Mouse (Mus musculus) kidney, embryonic 16.5 days (tissue): ENCODE results near the gene Col24a1. TPM values are rescaled to one million over a fixed set of nuclear protein-coding genes. Genes with fewer than 3 reads are reported as not detected.
"Not testable (repeated sequence)": the region's sequence is repeated elsewhere in the genome, so short reads cannot be mapped to it uniquely, and the experiment has no call there.

Experiments used
- ATAC-seq: fragments of 200-750 bp; cut with Nextera tagmentation; 2 replicates; pipeline ENCODE4 v1.8.0; 2017; ENCODE audit warnings: moderate TSS enrichment; ENCODE audit not compliant: low FRiP score, low TSS enrichment
- H3K27ac ChIP-seq: fragments of 300-500 bp; sonication (generic); 2 replicates; pipeline ENCODE4 v1.5.1; 2014; ENCODE audit warnings: low read length
- H3K27me3 ChIP-seq: fragments of 300-500 bp; sonication (generic); 2 replicates; pipeline ENCODE4 v1.6.1; 2014; ENCODE audit warnings: low read length, control low read depth, mixed read lengths; ENCODE audit not compliant: insufficient read depth
- H3K36me3 ChIP-seq: fragments of 300-500 bp; sonication (generic); 2 replicates; pipeline ENCODE4 v1.6.1; 2014; ENCODE audit warnings: low read length, control low read depth, mixed read lengths; ENCODE audit not compliant: insufficient read depth
- H3K4me1 ChIP-seq: fragments of 300-500 bp; sonication (generic); 2 replicates; pipeline ENCODE4 v1.6.1; 2014; ENCODE audit warnings: low read length, control low read depth, mixed read lengths; ENCODE audit not compliant: insufficient read depth
- H3K4me2 ChIP-seq: fragments of 300-500 bp; sonication (generic); replicated peaks from 2 replicates; pipeline ENCODE4 v1.6.1; 2014; ENCODE audit warnings: low read depth, low read length
- H3K4me3 ChIP-seq: fragments of 300-500 bp; sonication (generic); 2 replicates; pipeline ENCODE4 v1.5.1; 2014; ENCODE audit warnings: mild to moderate bottlenecking, low read length
- H3K9ac ChIP-seq: fragments of 300-500 bp; sonication (generic); replicated peaks from 2 replicates; pipeline ENCODE4 v1.6.1; 2014; ENCODE audit warnings: low read length
- H3K9me3 ChIP-seq: fragments of 300-500 bp; sonication (generic); 2 replicates; pipeline ENCODE4 v1.6.1; 2016; ENCODE audit warnings: low read length, control low read depth
- WGBS: fragments of 180-500 bp; shearing (Covaris S2); extraction: QIAGEN DNeasy Blood & Tissue Kit; methylation state at CpG from one replicate; pipeline ENCODE4 v1.1.7; 2014; 5-methylcytosine and 5-hydroxymethylcytosine counted together
- polyA plus RNA-seq: library from polyadenylated mRNA; unstranded; fragments of >200 nt; fragmentation: Nextera tagmentation; extraction: Ambion mirVana; gene quantifications from 2 replicates; pipeline ENCODE4 v1.2.1, GENCODE M21; 2015

Col24a1 gene
- polyA plus RNA-seq, 1 experiment from 2014 or later, result 1.8 TPM

- Histone ChIP-seq H3K36me3 (no peaks in the 10 kb centered on the region), H3K27me3 (no peaks in the 10 kb centered on the region), H3K9ac (no peak overlapping the region), H3K27ac (peak overlapping the region; percentile 7; the same call in 1 of the 2 replicates), H3K4me1 (no peaks in the 10 kb centered on the region), H3K4me3 (no peak overlapping the region), H3K4me2 (no peak overlapping the region), H3K9me3 (no peaks in the 10 kb centered on the region)
- peak; percentile 58 for ATAC-seq
- WGBS, result 59% methylated on average over 7 of the region's 7 CpGs
These were observed 146.1 kb downstream of the Col24a1 start for GRCm38 (mm10) chr3:145438352-145438751.

GRCm38 (mm10) chr3:145439086-145439485, 146.8 kb downstream of the Col24a1 start:
- H3K9ac ChIP-seq, result no peak overlapping the region
- 82% methylated on average over 7 of the region's 7 CpGs for WGBS
- H3K9me3 ChIP-seq, result no peaks in the 10 kb centered on the region

GRCm38 (mm10) chr3:145440993-145441392, 148.7 kb downstream of the Col24a1 start:
- no peaks in the 10 kb centered on the region for H3K36me3 ChIP-seq
- H3K9me3 ChIP-seq, result peaks cover 4% of the 10 kb centered on the region; the same call in 1 of the 2 replicates
- H3K4me3 ChIP-seq, result no peak overlapping the region
- no peak overlapping the region for H3K9ac ChIP-seq
- H3K4me2 ChIP-seq, result no peak overlapping the region
- 69% methylated on average over 1 of the region's 1 CpGs for WGBS
- H3K27ac ChIP-seq, result no peak overlapping the region
- no peak for ATAC-seq
- H3K27me3 ChIP-seq, result no peaks in the 10 kb centered on the region
- H3K4me1 ChIP-seq, result no peaks in the 10 kb centered on the region

More at GRCm38 (mm10) chr3:145439086-145439485, 146.8 kb downstream of the Col24a1 start:
- ATAC-seq, result no peak
- Histone ChIP-seq H3K27ac (no peak overlapping the region), H3K4me3 (no peak overlapping the region), H3K4me2 (no peak overlapping the region), H3K4me1 (no peaks in the 10 kb centered on the region), H3K27me3 (no peaks in the 10 kb centered on the region), H3K36me3 (no peaks in the 10 kb centered on the region)

GRCm38 (mm10) chr3:145442268-145442667, 150.0 kb downstream of the Col24a1 start:
- Histone ChIP-seq H3K36me3 (no peaks in the 10 kb centered on the region), H3K4me3 (no peak overlapping the region), H3K4me2 (no peak overlapping the region), H3K4me1 (no peaks in the 10 kb centered on the region), H3K9me3 (peaks cover 4% of the 10 kb centered on the region; the same call in 1 of the 2 replicates), H3K9ac (no peak overlapping the region), H3K27me3 (no peaks in the 10 kb centered on the region), H3K27ac (no peak overlapping the region)
- ATAC-seq, result 0 out of 2 replicates have a peak, but pooled peaks have one; percentile 49
- WGBS, result 91% methylated on average over 1 of the region's 1 CpGs

- ATAC-seq, H3K9me3 ChIP-seq, H3K4me1 ChIP-seq, H3K9ac ChIP-seq, H3K27me3 ChIP-seq, H3K36me3 ChIP-seq, H3K27ac ChIP-seq, H3K4me2 ChIP-seq, H3K4me3 ChIP-seq: not testable (repeated sequence)
- 68% methylated on average over 6 of the region's 6 CpGs for WGBS
These were observed 150.9 kb downstream of the Col24a1 start for GRCm38 (mm10) chr3:145443167-145443566.

GRCm38 (mm10) chr3:145457039-145457438, 164.8 kb downstream of the Col24a1 start:
- Histone ChIP-seq H3K9me3 (no peaks in the 10 kb centered on the region), H3K4me1 (no peaks in the 10 kb centered on the region), H3K27ac (no peak overlapping the region), H3K27me3 (no peaks in the 10 kb centered on the region), H3K36me3 (no peaks in the 10 kb centered on the region), H3K9ac (no peak overlapping the region), H3K4me3 (no peak overlapping the region), H3K4me2 (no peak overlapping the region)
- no peak for ATAC-seq
- 83% methylated on average over 5 of the region's 5 CpGs for WGBS

GRCm38 (mm10) chr3:145462351-145462750, 170.1 kb downstream of the Col24a1 start:
- H3K4me2 ChIP-seq, result no peak overlapping the region
- no peaks in the 10 kb centered on the region for H3K9me3 ChIP-seq
- H3K27ac ChIP-seq, result no peak overlapping the region
- H3K36me3 ChIP-seq, result no peaks in the 10 kb centered on the region
- 77% methylated on average over 7 of the region's 7 CpGs for whole genome bisulfite sequencing
- no peaks in the 10 kb centered on the region for H3K4me1 ChIP-seq
- no peak overlapping the region for H3K9ac ChIP-seq
- no peak overlapping the region for H3K4me3 ChIP-seq
- ATAC-seq, result no peak
- H3K27me3 ChIP-seq, result no peaks in the 10 kb centered on the region

- no peaks in the 10 kb centered on the region for H3K4me1 ChIP-seq
- no peaks in the 10 kb centered on the region for H3K9me3 ChIP-seq
- WGBS, result 90% methylated on average over 2 of the region's 2 CpGs
- no peak for ATAC-seq
- no peak overlapping the region for H3K4me2 ChIP-seq
- no peak overlapping the region for H3K4me3 ChIP-seq
- no peak overlapping the region for H3K27ac ChIP-seq
- H3K9ac ChIP-seq, result no peak overlapping the region
- no peaks in the 10 kb centered on the region for H3K36me3 ChIP-seq
- no peaks in the 10 kb centered on the region for H3K27me3 ChIP-seq
These were observed 171.5 kb downstream of the Col24a1 start for GRCm38 (mm10) chr3:145463731-145464130.

- WGBS, result 67% methylated on average over 4 of the region's 4 CpGs
- Histone ChIP-seq H3K27me3 (no peaks in the 10 kb centered on the region), H3K4me1 (no peaks in the 10 kb centered on the region), H3K36me3 (no peaks in the 10 kb centered on the region), H3K9me3 (no peaks in the 10 kb centered on the region), H3K27ac (no peak overlapping the region), H3K4me2 (no peak overlapping the region), H3K4me3 (no peak overlapping the region), H3K9ac (no peak overlapping the region)
- ATAC-seq, result no peak
These were observed 178.8 kb downstream of the Col24a1 start for GRCm38 (mm10) chr3:145471094-145471493.

GRCm38 (mm10) chr3:145474163-145474562, 181.9 kb downstream of the Col24a1 start:
- no peak overlapping the region for H3K4me3 ChIP-seq
- no peak overlapping the region for H3K27ac ChIP-seq
- H3K4me2 ChIP-seq, result no peak overlapping the region
- 0 out of 2 replicates have a peak, but pooled peaks cover 3% of the 10 kb centered on the region for H3K4me1 ChIP-seq
- no peak for ATAC-seq
- no peaks in the 10 kb centered on the region for H3K27me3 ChIP-seq
- no peak overlapping the region for H3K9ac ChIP-seq
- H3K9me3 ChIP-seq, result no peaks in the 10 kb centered on the region
- H3K36me3 ChIP-seq, result no peaks in the 10 kb centered on the region
- 80% methylated on average over 7 of the region's 7 CpGs for WGBS
